Mouse (Mus musculus): ENCODE data around the gene Frem1. TPM values are rescaled to one million over a fixed set of nuclear protein-coding genes. Genes with fewer than 3 reads are reported as not detected.

Gene Frem1
- polyA plus RNA-seq, 1 experiment: not detected

GRCm38 (mm10) chr4:82860566-82860965 lies 191.6 kb downstream of the Frem1 start:
- Histone ChIP-seq H3K36me3 (ENCODE audit: control insufficient read depth) (no peaks in the 10 kb centered on the region), H3K27me3 (ENCODE audit: control insufficient read depth) (peaks cover 10% of the 10 kb centered on the region), H3K4me3 (replicated peaks) (no peak overlapping the region), H3K4me1 (ENCODE audit: control insufficient read depth) (peaks cover 14% of the 10 kb centered on the region), H3K9me3 (ENCODE audit: control insufficient read depth, low read length) (no peaks in the 10 kb centered on the region)
- no peak for TF ChIP-seq TAL1 (IDR thresholded peaks at IDR 0.05; ENCODE audit: low read length)
- no peak for TF ChIP-seq GATA1 (IDR thresholded peaks at IDR 0.05; ENCODE audit: low read length)

GRCm38 (mm10) chr4:82859131-82860125 lies 192.7 kb downstream of the Frem1 start, which contains the start of gene Zdhhc21:
Zdhhc21 (minus strand) TSS chr4:82859958.
- H3K36me3 ChIP-seq (ENCODE audit: control insufficient read depth): no peaks in the 10 kb centered on the region
- H3K9me3 ChIP-seq (ENCODE audit: control insufficient read depth, low read length): no peaks in the 10 kb centered on the region
- peak within 1 kb of the TSS; percentile 67 for H3K4me3 ChIP-seq (replicated peaks)
- peaks cover 10% of the 10 kb centered on the region for H3K27me3 ChIP-seq (ENCODE audit: control insufficient read depth)
- TF ChIP-seq GATA1 (IDR thresholded peaks at IDR 0.05; ENCODE audit: low read length) (no peak), TAL1 (IDR thresholded peaks at IDR 0.05; ENCODE audit: low read length) (no peak)
- peaks cover 14% of the 10 kb centered on the region for H3K4me1 ChIP-seq (ENCODE audit: control insufficient read depth)

GRCm38 (mm10) chr4:82858431-82859010 lies 193.6 kb downstream of the Frem1 start:
- Histone ChIP-seq H3K4me3 (replicated peaks) (peak overlapping the region; percentile 67), H3K36me3 (ENCODE audit: control insufficient read depth) (no peaks in the 10 kb centered on the region), H3K27me3 (ENCODE audit: control insufficient read depth) (peaks cover 10% of the 10 kb centered on the region), H3K9me3 (ENCODE audit: control insufficient read depth, low read length) (no peaks in the 10 kb centered on the region), H3K4me1 (ENCODE audit: control insufficient read depth) (peaks cover 14% of the 10 kb centered on the region)
- TF ChIP-seq TAL1 (IDR thresholded peaks at IDR 0.05; ENCODE audit: low read length): no peak
- TF ChIP-seq GATA1 (IDR thresholded peaks at IDR 0.05; ENCODE audit: low read length): no peak

- Histone ChIP-seq H3K36me3 (ENCODE audit: control insufficient read depth) (no peaks in the 10 kb centered on the region), H3K27me3 (ENCODE audit: control insufficient read depth) (peaks cover 10% of the 10 kb centered on the region), H3K4me3 (replicated peaks) (no peak overlapping the region), H3K9me3 (ENCODE audit: control insufficient read depth, low read length) (no peaks in the 10 kb centered on the region), H3K4me1 (ENCODE audit: control insufficient read depth) (peaks cover 14% of the 10 kb centered on the region)
- TF ChIP-seq GATA1 (IDR thresholded peaks at IDR 0.05; ENCODE audit: low read length) (no peak), TAL1 (IDR thresholded peaks at IDR 0.05; ENCODE audit: low read length) (no peak)
Measured at GRCm38 (mm10) chr4:82856986-82857385, 195.2 kb downstream of the Frem1 start.

- Histone ChIP-seq H3K9me3 (ENCODE audit: control insufficient read depth, low read length) (no peaks in the 10 kb centered on the region), H3K4me3 (replicated peaks) (no peak overlapping the region), H3K36me3 (ENCODE audit: control insufficient read depth) (no peaks in the 10 kb centered on the region), H3K27me3 (ENCODE audit: control insufficient read depth) (no peaks in the 10 kb centered on the region), H3K4me1 (ENCODE audit: control insufficient read depth) (peaks cover 7% of the 10 kb centered on the region)
- no peak for TF ChIP-seq GATA1 (IDR thresholded peaks at IDR 0.05; ENCODE audit: low read length)
- no peak for TF ChIP-seq TAL1 (IDR thresholded peaks at IDR 0.05; ENCODE audit: low read length)
Measured at GRCm38 (mm10) chr4:82853809-82854208, 198.3 kb downstream of the Frem1 start.

- no peak overlapping the region for H3K4me3 ChIP-seq (replicated peaks)
- no peaks in the 10 kb centered on the region for H3K9me3 ChIP-seq (ENCODE audit: control insufficient read depth, low read length)
- no peaks in the 10 kb centered on the region for H3K27me3 ChIP-seq (ENCODE audit: control insufficient read depth)
- peaks cover 3% of the 10 kb centered on the region; the same call in 1 of the 2 replicates for H3K36me3 ChIP-seq (ENCODE audit: control insufficient read depth)
- peaks cover 8% of the 10 kb centered on the region for H3K4me1 ChIP-seq (ENCODE audit: control insufficient read depth)
- no peak for TF ChIP-seq GATA1 (IDR thresholded peaks at IDR 0.05; ENCODE audit: low read length)
- TF ChIP-seq TAL1 (IDR thresholded peaks at IDR 0.05; ENCODE audit: low read length): no peak
Measured at GRCm38 (mm10) chr4:82848552-82849234, 203.4 kb downstream of the Frem1 start.

Other genes starting within 250 kb of the Frem1 start
- not detected in 2 replicates for gene Zdhhc21, start 192.4 kb downstream of the Frem1 start, polyA plus RNA-seq (2012)
- gene Cer1, start 167.2 kb downstream of the Frem1 start, polyA plus RNA-seq (2012): not detected in 2 replicates